Mouse (Mus musculus) ES-E14 (cell line): Measurements from ENCODE around the gene Spsb1. TPM values are rescaled to one million over a fixed set of nuclear protein-coding genes. Genes with fewer than 3 reads are reported as not detected.

Experiments used
- DNase-seq: peaks from one replicate; pipeline ENCODE4 v3.0.0-alpha.2; 2013; ENCODE audit warnings: low read depth, low spot score
- H3K27ac ChIP-seq: 2 replicates; pipeline ENCODE4 v1.5.1; 2012; ENCODE audit warnings: low read depth, mild to moderate bottlenecking, low read length, moderate library complexity, mixed read lengths; ENCODE audit not compliant: poor library complexity, insufficient read depth, severe bottlenecking
- H3K36me3 ChIP-seq: 2 replicates; pipeline ENCODE4 v1.6.1; 2012; ENCODE audit warnings: mild to moderate bottlenecking, low read length, moderate library complexity, mixed read lengths; ENCODE audit not compliant: control insufficient read depth, poor library complexity, insufficient read depth, severe bottlenecking
- H3K4me1 ChIP-seq, 2 experiments: fragments of 150-350 bp in 1 of 2; sonication (generic) in 1 of 2; 2 replicates each; pipeline ENCODE4 v1.6.1; 2012; ENCODE audit warnings: low read length in 2 of 2, mild to moderate bottlenecking in 1 of 2, mixed read lengths in 1 of 2; ENCODE audit not compliant: control insufficient read depth in 2 of 2, insufficient read depth in 2 of 2, poor library complexity in 1 of 2
- H3K4me3 ChIP-seq, 2 experiments: fragments of 150-350 bp in 1 of 2; sonication (generic) in 1 of 2; 2 replicates each; pipeline ENCODE4 v1.5.1; 2012; ENCODE audit warnings: low read length in 2 of 2, low read depth in 1 of 2, mild to moderate bottlenecking in 1 of 2, mixed read lengths in 1 of 2; ENCODE audit not compliant: insufficient read depth in 1 of 2, poor library complexity in 1 of 2, severe bottlenecking in 1 of 2
- H3K9ac ChIP-seq: 2 replicates; pipeline ENCODE4 v1.6.1; 2012; ENCODE audit warnings: low read depth, mild to moderate bottlenecking, low read length, mixed read lengths; ENCODE audit not compliant: poor library complexity, insufficient read depth, severe bottlenecking
- H3K9me3 ChIP-seq: fragments of 150-350 bp; sonication (generic); 2 replicates; pipeline ENCODE4 v1.6.1; 2012; ENCODE audit warnings: low read depth, mild to moderate bottlenecking, low read length; ENCODE audit not compliant: control insufficient read depth, insufficient read depth
- CHD2 ChIP-seq: IDR thresholded peaks from 2 replicates; pipeline ENCODE4 v1.6.1; 2014; ENCODE audit warnings: mild to moderate bottlenecking, low read depth, low read length, inconsistent platforms
- HCFC1 ChIP-seq: IDR thresholded peaks from 2 replicates; pipeline ENCODE4 v1.6.1; 2012; ENCODE audit warnings: low read length, inconsistent platforms, borderline replicate concordance; ENCODE audit not compliant: insufficient read depth
- MAFK ChIP-seq: IDR thresholded peaks from 2 replicates; pipeline ENCODE4 v1.6.1; 2014; ENCODE audit warnings: mild to moderate bottlenecking, low read depth, low read length, inconsistent platforms; ENCODE audit not compliant: insufficient read depth
- ZC3H11A ChIP-seq: IDR thresholded peaks from 2 replicates; pipeline ENCODE4 v1.6.1; 2012; ENCODE audit warnings: low read depth, mild to moderate bottlenecking, inconsistent platforms, low read length, borderline replicate concordance
- ZNF384 ChIP-seq: IDR thresholded peaks from 2 replicates; pipeline ENCODE4 v1.6.1; 2012; ENCODE audit warnings: low read depth, low read length, inconsistent platforms
- in situ Hi-C, 2 experiments: fragments of 600-800 bp; cut with MboI; formaldehyde crosslinking; loops; one replicate each; pipeline ENCODE4 v1.15.1; 2025; ENCODE audit warnings: low sequenced_read_pairs in 2 of 2, inconsistent platforms in 1 of 2; ENCODE audit not compliant: unreplicated experiment in 2 of 2
- total RNA-seq: library from RNA; depleted of rRNA; stranded (reverse); fragments of 300-350 nt; gene quantifications from 2 replicates; pipeline ENCODE4 v1.2.3, GENCODE M21; 2012

The Spsb1 gene
- total RNA-seq, 1 experiment = 12.0 TPM

GRCm38 (mm10) chr4:149997999-149998398 is 43.2 kb upstream of the Spsb1 start:
- no peak overlapping the region for H3K9ac ChIP-seq
- H3K27ac ChIP-seq = no peak overlapping the region
- TF ChIP-seq CHD2 = no peak
- no peak for TF ChIP-seq HCFC1
- TF ChIP-seq MAFK = no peak
- no peak for TF ChIP-seq ZC3H11A
- TF ChIP-seq ZNF384 = no peak
- no peaks in the 10 kb centered on the region for H3K36me3 ChIP-seq
- in situ Hi-C loops = no loop called here
- H3K9me3 ChIP-seq = no peaks in the 10 kb centered on the region
- no peak for DNase-seq
- H3K4me3 ChIP-seq = no peak overlapping the region
- H3K4me1 ChIP-seq = peaks cover 21 to 36% of the 10 kb centered on the region in 2 experiments

DNA sequence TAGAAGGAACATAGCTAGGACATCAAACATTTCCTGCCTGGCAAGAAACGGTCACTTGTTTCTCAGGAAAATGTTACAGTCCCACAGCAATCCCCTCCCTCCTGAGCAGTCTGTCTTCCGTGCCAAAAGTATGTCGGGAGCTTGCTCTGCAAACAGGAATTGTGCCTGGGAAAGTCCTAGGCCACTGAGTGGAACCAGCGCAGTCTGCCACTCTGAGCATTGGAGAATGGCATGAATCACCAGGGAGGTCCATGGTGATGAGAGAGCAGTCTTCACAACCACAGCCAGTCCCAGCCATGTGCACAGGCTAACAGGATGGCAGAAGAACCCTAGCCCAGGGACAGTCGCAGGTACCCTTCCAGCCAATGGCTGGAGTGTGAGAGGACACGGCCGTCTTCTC is 41.6 kb upstream of the Spsb1 start:
- Histone ChIP-seq H3K9me3 (no peaks in the 10 kb centered on the region), H3K9ac (no peak overlapping the region), H3K27ac (no peak overlapping the region), H3K36me3 (no peaks in the 10 kb centered on the region), H3K4me3 (no peak overlapping the region), H3K4me1 (peaks cover 12 to 25% of the 10 kb centered on the region in 2 experiments)
- no peak for DNase-seq
- TF ChIP-seq CHD2 (no peak), ZNF384 (no peak), HCFC1 (no peak), ZC3H11A (no peak), MAFK (no peak)
- in situ Hi-C loops = no loop called here

DNA sequence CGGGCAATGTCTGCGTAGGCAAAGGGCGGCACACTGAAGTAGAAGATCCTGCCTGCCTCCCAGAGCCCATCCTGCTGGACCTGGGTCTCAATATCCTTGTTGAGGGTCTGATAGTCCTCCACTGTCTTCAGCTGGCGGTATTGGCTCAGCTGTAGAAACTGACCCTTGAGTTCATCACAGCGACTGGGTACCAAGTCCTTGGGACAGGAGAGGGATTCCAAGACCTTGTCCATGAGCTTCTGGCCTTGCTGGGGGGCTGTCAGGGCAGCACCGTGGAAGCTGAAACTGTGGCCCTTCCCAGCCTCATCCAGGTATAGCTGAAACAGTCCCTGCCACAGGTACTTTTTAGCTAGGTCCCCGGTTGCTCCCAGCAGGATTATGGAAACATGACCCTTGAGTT is 41.1 kb upstream of the Spsb1 start:
- Histone ChIP-seq H3K9me3 (no peaks in the 10 kb centered on the region), H3K4me1 (peaks cover 7 to 25% of the 10 kb centered on the region in 2 experiments), H3K27ac (no peak overlapping the region), H3K4me3 (no peak overlapping the region), H3K9ac (no peak overlapping the region), H3K36me3 (no peaks in the 10 kb centered on the region)
- in situ Hi-C loops = no loop called here
- no peak for DNase-seq
- TF ChIP-seq HCFC1 (no peak), MAFK (no peak), ZNF384 (no peak), ZC3H11A (no peak), CHD2 (no peak)

GRCm38 (mm10) chr4:149994218-149994617 is 39.4 kb upstream of the Spsb1 start:
- TF ChIP-seq ZC3H11A = no peak
- no peak for TF ChIP-seq ZNF384
- TF ChIP-seq HCFC1 = no peak
- no peak for TF ChIP-seq CHD2
- no peaks in the 10 kb centered on the region for H3K36me3 ChIP-seq

GRCm38 (mm10) chr4:149992670-149993032 is 37.8 kb upstream of the Spsb1 start:
- H3K9me3 ChIP-seq = no peaks in the 10 kb centered on the region
- H3K36me3 ChIP-seq = no peaks in the 10 kb centered on the region
- TF ChIP-seq CHD2 (no peak), ZC3H11A (no peak), HCFC1 (no peak), ZNF384 (no peak), MAFK (no peak)
- in situ Hi-C loops = no loop called here
- H3K27ac ChIP-seq = no peak overlapping the region
- H3K9ac ChIP-seq = no peak overlapping the region
- no peak for DNase-seq
- H3K4me1 ChIP-seq = peaks cover 9 to 13% of the 10 kb centered on the region in 2 experiments
- no peak overlapping the region for H3K4me3 ChIP-seq

More at GRCm38 (mm10) chr4:149994218-149994617, 39.4 kb upstream of the Spsb1 start:
- H3K27ac ChIP-seq = no peak overlapping the region
- in situ Hi-C loops = no loop called here
- H3K4me1 ChIP-seq = peaks cover 4 to 21% of the 10 kb centered on the region in 2 experiments
- DNase-seq = no peak
- H3K4me3 ChIP-seq = no peak overlapping the region
- H3K9ac ChIP-seq = no peak overlapping the region
- no peaks in the 10 kb centered on the region for H3K9me3 ChIP-seq
